30 mouse cellular contexts compared by ENCODE assay signal in the genomic region with DNA sequence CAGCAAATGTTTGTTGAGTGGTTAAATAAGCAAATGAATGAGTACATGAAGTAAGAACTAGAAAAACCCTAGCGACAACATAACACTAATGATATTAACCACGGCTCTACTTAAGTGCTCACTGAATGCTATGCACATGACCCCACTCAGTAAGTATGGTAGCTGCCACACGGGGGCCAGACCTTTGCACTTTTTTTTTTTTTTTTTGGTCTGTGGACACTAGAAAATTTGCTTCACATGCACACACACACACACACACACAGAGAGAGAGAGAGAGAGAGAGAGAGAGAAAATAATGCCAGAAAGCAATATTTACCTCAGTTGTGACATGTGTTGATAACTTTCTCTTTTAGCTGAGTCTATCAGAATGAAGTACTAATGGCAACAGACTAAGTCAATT.
"Had no signal": no experiment of that assay in that cellular context is flagged by ENCODE, and none has a peak within 500 bp of the region (broad histone marks: within the 10 kb centered on the region; RNA-seq: fewer than 3 reads in every experiment).

No protein-coding gene starts in this region.

- H3K9me3 ChIP-seq: heart, embryonic 12.5 days; heart, embryonic 13.5 days; heart, embryonic 15.5 days; hindbrain, embryonic 10.5 days; hindbrain, embryonic 12.5 days; hindbrain, embryonic 13.5 days; hindbrain, embryonic 15.5 days; intestine, embryonic 15.5 days; kidney, embryonic 15.5 days had no signal

- DNase-seq: heart, postnatal 10 days; heart, postnatal 14 days; heart, postnatal 36 days; heart, postnatal 4 days; kidney, adult 11 months; kidney, adult 18-20 months; kidney, adult 2 months; kidney, adult 8-10 months; kidney, adult 9 months; kidney, postnatal 10 days; kidney, postnatal 14 days; kidney, postnatal 25 days; kidney, postnatal 36 days; kidney, postnatal 4 days; layer of hippocampus, adult 9-11 months; layer of hippocampus, postnatal 36 days had no signal

- H3K9ac ChIP-seq: heart, embryonic 12.5 days; heart, embryonic 13.5 days; heart, embryonic 15.5 days; hindbrain, embryonic 12.5 days; hindbrain, embryonic 15.5 days; intestine, embryonic 15.5 days; kidney, embryonic 15.5 days had no signal

- H3K27me3 ChIP-seq: hindbrain, embryonic 12.5 days; hindbrain, embryonic 15.5 days; intestine, embryonic 15.5 days had no signal

- H3K36me3 ChIP-seq: heart, embryonic 12.5 days; heart, embryonic 13.5 days; heart, embryonic 15.5 days; hindbrain, embryonic 10.5 days; hindbrain, embryonic 12.5 days; hindbrain, embryonic 13.5 days; hindbrain, embryonic 15.5 days; intestine, embryonic 15.5 days; kidney, embryonic 15.5 days had no signal

- H3K27ac ChIP-seq: heart, embryonic 13.5 days; heart, embryonic 15.5 days; hindbrain, embryonic 14.5 days; hindbrain, embryonic 15.5 days; intestine, embryonic 15.5 days; kidney, embryonic 15.5 days; kidney, postnatal 0 days; layer of hippocampus, adult 2 months; left cerebral cortex, adult 2 months had no signal

- H3K4me1 ChIP-seq: intestine, embryonic 15.5 days had no signal

- H3K4me2 ChIP-seq: heart, embryonic 11.5 days; heart, embryonic 12.5 days; heart, embryonic 13.5 days; heart, embryonic 15.5 days; hindbrain, embryonic 12.5 days; hindbrain, embryonic 13.5 days; hindbrain, embryonic 14.5 days; hindbrain, embryonic 15.5 days; intestine, embryonic 15.5 days; kidney, embryonic 15.5 days had no signal

- H3K4me3 ChIP-seq: heart, embryonic 12.5 days; heart, embryonic 13.5 days; heart, embryonic 15.5 days; hindbrain, embryonic 10.5 days; hindbrain, embryonic 12.5 days; hindbrain, embryonic 13.5 days; hindbrain, embryonic 15.5 days; intestine, embryonic 15.5 days; kidney, embryonic 15.5 days; layer of hippocampus, adult 2 months; left cerebral cortex, adult 2 months had no signal
